Mouse (Mus musculus) cerebellum, postnatal 10 days (tissue): ENCODE measurements around the gene Psmd12.

Source experiments
- DNase-seq, 2 experiments: peaks; one replicate each; pipeline ENCODE4 v3.0.0; 2021; ENCODE audit warnings: mixed read lengths in 2 of 2

Gene Psmd12

DNA sequence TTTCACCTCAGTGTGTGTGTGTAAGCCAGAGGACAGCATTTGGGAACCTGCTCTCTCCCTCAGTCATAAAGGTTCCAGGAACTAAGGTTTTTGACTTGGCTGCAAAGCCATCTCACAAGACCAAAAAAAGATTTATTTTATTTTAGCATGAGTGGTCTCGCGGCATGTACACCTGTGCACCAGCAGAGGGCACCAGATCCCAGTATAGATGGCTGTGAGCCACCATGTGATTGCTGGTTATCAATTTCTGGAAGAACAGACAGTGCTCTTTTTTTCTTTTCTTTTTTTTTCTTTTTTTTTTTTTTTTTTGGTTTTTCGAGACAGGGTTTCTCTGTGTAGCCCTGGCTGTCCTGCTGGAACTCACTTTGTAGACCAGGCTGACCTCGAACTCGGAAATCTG, 32.7 kb downstream of the Psmd12 start:
- peak; percentile 82 to 84 for DNase-seq

DNA sequence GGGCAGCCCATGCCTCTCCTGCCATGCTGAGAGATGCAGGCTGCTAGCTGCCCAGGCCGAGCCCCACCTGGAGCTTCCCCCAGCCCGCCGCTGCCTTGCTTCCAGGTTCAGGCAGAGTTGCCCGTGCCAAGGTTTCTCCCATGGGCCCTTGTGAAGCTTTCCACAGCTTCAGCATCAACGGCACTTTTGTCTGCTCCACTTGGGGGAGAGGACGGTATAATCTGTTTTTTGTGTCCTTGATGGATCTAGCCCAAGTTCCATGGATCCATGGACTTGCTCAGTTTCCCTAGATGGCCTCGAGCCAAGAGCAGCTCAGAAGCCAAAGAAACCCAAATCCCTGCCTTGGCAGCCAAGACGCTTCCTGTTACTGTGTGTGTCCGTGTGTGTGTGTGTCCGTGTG, 33.8 kb downstream of the Psmd12 start:
- peak; percentile 65 to 82 for DNase-seq

DNA sequence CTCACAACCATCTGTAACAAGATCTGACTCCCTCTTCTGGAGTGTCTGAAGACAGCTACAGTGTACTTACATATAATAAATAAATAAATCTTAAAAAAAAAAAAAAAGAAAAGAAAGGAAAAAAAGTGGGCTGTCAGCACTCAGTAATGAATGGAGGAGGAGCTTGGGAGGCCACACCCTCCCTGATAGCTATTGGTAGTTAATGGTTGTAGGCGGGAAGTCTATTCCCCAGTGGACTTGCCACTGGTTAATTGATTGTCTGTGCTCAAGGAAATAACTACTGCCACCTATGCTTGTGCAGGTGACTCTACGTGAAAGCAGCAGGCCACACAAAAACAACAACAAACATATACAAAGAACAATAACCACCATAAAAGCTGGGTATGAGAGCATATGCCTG, 37.1 kb downstream of the Psmd12 start:
- no peak for DNase-seq

DNA sequence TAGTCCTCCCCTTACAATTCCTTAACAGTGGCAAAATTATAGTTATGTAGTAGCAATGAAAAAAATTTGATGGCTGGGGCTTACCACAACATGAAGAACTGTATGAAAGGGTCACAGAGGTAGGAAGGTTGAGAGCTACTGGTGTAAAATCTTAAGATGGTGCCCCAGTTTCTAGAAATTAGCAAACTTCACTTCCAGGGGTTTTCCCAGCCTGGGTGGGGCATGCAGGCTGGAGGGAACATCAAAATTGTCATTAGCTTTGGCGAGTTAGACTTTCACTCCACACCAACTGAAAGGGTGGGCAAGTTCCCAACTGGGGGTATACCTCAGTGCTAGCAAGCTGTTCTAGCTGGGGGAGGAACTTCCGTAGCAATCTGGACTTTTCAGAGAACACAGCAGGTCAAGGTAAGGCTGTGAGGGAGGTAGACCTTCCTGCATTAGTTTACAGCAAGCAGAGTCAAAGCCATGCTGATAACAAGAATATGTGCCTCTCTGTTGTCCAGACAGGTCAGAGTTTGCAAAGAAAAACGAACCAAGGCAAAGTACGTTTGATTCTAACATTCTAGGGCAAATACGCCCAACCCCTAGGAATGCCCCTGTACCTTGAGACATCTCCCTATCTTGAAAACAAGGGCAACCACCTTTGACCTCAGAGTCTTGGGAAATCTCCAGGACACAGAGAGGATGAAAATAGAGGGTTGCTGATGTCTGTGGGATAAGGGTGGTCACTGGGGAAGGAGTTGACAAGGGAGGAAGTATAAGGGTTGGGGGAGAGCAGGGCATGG, 39.6 kb downstream of the Psmd12 start:
- no peak for DNase-seq

DNA sequence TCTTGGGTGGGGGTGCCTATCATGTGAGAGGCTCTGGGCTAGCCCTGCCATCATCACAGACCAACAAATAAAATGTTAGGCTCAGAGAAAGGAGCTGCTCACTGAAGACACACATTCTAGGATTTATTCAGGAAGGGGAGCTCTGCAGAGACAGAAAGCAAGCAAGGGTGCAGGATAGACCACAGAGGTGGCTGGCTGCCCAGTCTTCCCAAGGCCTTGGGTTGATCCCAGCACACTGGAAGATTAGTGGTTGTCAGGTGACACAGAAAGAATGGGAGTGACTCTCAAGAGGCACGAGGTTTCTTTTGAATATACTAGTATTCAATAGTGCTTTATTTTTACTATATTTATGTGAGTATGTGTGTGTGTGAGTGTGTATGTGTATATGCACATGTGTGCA, 41.9 kb downstream of the Psmd12 start:
- DNase-seq = no peak

DNA sequence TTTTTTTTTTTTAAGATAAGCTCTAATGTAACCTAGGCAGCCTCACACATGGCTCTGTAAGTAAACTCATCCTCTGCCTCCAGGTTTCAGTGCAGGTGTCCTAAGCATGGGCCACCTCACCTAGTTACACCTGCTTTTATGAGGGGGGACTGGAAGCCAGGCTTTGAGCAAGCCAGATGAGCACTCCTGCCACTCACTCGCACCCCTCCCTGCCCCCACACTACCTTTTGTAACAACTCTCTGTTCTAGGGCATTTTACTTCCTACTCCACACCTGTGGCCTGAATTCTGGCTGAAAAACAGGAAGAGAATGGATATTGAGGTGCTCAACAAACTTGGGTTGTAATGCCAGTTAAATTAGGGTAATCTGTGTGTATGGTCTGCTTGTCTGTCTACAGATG, 45.7 kb downstream of the Psmd12 start:
- DNase-seq = no peak

DNA sequence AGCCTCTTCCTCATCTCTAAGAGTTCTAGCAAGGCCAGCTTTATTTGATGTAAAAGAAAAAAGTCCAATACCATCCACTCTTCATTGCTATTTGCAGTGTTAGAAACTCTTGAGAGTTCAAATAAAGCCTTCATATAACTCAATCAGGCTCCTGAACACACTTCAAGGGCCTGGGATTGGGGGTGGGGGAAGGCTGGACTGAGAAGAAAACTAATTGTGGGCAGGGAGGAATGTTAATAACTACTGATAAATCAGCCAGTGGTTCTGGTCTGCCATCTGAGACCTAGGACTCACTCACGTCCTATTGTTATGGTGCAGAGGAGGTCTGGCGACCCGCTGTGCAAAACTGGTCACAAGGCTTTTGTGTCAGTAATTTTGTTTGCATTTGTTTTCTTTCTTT, 48.3 kb downstream of the Psmd12 start:
- no peak for DNase-seq

DNA sequence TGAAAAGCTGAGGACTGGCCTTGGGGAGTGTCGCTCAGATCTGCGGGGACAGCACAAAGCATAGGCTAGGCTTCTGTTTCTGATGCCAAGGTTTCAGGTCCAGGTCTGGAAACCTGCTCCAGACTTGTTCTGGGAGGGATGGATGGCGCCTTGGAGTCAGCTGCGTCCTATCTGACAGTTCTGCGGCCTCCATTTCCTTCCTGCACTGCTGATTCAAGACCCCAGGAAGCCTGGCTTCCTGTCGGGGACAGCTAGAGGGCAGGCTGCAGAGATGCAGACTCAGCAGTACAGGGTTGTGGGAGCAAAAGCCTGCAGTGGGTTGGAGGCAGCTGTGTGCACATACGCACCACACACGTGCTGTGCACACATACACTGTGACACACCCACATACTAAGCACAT, 50.0 kb downstream of the Psmd12 start:
- no peak for DNase-seq

DNA sequence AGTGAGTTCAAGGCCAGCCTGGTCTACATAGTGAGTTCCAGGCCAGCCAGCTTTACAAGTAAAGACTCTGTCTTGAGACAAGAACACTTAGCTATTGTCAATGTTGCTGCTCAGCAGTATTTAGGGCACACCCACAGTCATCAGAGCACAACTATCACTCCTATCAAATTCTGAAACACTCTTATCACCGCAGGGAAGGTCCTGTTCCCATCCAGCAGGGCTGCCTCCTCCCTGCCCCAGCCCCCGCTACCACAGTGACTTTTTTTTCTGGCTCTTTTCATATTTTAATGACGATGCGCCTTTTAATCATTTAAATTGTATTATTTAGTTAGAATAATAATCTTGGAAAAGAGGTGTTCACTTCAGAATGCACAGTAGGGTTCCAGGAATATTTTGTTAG, 52.2 kb downstream of the Psmd12 start:
- DNase-seq = no peak

DNA sequence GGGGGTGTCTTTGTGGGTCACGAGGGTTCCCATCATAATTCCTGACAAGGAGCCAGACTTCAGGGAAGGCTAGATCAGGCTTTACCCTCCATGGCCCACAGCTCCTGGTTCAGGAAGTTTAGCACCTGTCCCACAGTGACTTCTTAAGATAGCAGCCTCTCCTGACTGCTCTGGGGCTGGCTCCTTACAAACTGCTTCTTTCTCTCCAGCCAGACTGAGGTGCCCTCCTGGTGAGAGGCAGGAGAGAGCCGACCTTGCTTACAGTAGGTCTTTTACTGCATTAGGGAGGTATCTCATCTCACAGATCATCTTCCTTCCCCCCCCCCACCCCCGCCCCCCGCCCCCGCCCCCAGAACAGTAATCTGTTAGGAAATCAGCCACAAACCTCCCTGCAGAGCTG, 53.0 kb downstream of the Psmd12 start:
- no peak for DNase-seq

DNA sequence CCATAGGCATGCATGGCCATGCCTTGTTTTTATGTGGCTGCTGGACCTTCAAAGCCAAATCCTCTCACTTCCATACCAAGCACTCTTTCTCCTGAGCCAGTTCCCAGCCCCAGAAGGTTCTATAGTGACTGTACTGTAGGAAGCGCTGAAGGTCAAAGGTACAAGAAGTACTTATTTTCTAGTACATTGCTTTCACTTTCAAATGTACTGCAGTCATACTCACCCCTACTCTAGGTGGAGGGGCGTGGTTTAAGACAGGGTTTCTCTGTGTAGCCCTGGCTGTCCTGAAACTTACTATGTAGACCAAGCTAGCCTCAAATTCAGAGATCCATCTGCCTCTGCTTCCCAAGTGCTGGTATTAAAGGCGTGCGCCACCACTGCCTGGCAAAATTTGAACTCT, 59.7 kb downstream of the Psmd12 start:
- DNase-seq = no peak

DNA sequence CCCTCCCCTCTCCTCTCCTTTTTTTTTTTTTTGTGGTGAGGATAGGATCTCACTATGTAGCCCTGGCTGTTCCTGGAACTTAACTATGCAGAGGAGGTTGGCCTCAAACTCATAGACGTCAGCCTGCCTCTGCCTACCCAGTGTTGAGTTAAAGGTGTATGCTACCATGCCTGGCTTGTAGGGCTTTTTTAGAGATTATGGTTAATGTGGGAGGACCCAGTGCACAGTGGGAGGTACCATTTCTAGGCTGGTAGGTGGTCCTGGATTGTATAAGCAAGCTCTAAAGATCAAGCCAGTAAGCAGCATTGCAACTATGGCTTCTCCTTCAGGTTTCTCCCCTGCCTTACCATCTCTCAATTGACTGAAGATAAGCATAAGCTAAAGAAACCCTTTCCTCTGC, 61.1 kb downstream of the Psmd12 start:
- DNase-seq = no peak

DNA sequence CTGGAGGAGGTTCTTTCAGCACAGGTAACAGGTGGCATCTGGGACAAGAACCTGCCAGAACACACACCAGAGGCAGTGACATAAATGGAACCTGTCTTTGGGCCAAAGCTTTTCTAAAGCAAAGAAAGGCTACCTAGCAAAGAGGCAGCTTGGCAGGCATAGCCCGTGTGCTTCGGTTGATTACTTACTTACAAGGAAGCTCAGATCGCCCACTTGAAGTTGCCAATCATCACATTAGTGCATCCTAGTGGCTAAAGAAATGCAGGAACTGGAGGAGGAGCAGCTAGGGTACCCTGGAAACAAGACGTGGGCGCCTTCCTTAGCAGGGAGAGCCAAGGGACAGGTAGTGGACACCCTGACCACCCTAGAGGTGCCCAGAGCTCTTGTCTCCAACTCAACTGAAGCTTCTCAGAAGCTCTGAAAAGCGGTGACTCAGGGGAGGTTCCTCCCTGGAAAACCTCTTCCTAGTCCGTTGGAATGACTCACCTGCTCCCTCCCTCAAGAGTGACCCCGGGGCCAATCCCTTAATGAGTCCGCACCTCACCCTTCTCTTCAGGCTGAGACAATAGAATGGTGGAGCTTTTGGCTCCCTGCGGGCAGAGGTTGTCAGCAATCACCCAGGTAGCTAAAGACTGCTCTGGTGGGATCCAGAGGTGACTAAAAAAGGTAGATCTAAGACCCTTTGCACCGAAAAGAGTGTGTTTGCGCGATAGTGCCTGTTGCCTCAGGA, 66.6 kb downstream of the Psmd12 start:
- DNase-seq = peak in 1 of 2 experiments; percentile 7

DNA sequence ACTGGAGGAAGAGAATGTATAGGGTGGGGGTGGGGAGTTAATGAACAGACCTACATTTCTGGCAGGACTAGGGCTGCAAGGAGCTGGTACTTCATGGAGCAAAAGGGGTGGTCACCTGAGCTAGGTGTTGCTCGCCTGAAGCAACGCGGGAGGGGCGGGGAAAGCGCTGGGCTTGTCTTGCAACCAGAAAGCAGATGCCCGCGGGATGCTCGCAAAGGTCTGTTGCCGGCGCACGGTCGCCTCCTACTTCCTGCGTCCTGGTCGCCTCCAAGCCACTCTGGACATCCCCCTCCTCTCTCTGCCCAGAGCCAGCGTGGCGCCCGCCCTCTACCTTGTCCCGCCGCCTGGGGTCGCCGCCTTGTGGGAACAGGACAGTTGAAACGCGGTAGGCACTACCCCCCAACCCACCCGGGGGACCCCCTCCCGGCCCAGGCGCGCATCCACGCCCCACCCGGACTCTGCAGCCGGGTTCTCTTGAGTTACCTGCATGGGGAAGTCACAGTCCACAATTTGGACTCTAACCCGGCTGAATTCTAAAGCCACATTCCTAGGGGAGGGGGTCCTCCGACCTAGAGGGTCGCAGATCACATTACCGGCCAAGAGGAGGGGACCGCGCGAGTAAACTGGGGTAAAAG, 67.5 kb downstream of the Psmd12 start:
- peak; percentile 68 to 76 for DNase-seq

DNA sequence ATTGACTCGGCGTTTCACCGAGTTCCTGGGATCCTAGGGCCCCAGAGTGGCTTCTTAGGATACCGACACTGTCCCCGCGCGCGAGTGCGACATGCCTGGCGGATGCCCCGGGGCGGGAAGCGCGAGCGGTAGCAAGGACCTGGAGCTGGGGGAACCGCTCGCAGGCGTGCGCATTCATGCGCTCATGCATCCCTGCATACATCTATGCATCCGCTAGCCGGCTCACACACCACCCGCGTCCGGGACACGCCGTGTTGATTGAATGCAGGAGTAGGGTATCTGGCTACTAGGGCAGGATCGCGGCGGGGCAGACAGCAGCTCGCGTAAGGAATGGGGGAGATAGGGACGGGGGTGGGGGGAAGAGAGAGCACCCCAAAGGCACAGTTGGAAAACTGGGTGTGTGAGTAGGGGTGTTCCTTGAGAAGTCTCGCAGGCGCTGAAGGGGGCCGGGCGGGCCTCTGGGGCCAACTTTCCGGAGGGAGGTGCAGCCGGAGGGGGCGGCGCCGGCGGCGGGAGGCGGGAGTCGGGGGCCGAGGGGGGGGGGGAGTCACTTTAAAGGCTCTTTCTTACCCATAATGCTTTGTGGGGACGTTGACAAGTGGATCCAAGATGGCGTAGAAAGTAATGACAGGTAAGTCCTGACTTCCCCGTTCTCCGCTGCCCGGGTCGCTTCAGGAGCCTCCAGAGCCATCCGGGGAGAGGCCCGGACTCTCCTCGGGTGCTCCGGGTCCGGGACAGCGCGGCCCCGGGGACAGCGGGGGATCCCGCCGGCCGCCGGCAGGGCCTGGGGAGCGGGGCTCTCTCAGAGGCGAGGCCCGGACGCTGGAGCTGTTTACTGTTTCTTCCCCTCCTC, 68.3 kb downstream of the Psmd12 start, which contains the start of gene Helz:
Gene Helz (plus strand): TSS at position 580 of the 853 bp plus-strand sequence.
- peak; percentile 73 to 77 for DNase-seq

DNA sequence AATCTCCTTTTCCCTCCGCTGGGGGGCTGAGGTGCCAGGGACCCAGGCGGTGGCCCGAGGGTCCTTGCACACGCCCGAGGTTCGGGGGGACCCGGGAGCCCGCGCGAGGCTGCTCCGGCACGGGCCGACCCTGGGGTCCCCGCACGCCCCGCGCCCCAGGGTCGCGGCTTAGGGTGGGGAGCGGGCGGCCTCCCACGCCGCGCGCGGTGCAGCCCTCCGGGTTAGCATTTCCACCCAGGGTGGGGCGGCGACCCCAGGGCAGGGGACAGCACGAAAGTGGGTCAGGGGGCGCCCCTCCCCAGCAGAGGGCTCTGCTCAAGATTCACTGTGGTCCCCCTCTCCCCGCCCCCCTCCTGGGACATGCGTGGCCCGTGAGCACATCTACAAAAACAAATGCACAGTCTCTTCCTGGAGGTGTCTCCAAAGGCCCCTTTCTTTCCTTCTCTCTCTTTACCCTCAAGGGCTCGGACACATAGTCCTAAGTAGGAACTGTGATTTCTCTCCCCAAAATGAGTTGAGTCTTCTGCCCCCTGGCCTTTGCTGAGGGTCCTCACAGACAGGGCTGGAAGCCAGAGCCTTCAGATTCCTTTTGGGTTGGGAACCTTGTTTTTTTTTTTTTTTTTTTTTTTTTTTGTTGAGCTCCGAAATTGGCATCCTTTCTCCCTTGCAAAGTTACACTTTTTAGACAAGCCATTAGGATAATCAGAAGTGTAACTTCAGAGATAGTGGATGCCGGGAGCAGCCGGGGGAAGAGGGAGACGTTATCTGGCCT, 69.1 kb downstream of the Psmd12 start:
- DNase-seq = peak; percentile 61 to 66
